Mouse (Mus musculus) adrenal gland, postnatal 36 days (tissue): Measurements from ENCODE around the gene Cdiptos. TPM values are rescaled to one million over a fixed set of nuclear protein-coding genes. Genes with fewer than 3 reads are reported as not detected.

ENCODE experiments used
- DNase-seq, 2 experiments: peaks; one replicate each; pipeline ENCODE4 v3.0.0; 2021; ENCODE audit warnings: mixed read lengths in 1 of 2
- total RNA-seq, 2 experiments: library from RNA; stranded (reverse); gene quantifications; 2 replicates each; pipeline ENCODE4 v1.2.3; 2021

The Cdiptos gene
- total RNA-seq, 2 experiments from 2014 or later: 0.60 to 0.69 TPM

DNA sequence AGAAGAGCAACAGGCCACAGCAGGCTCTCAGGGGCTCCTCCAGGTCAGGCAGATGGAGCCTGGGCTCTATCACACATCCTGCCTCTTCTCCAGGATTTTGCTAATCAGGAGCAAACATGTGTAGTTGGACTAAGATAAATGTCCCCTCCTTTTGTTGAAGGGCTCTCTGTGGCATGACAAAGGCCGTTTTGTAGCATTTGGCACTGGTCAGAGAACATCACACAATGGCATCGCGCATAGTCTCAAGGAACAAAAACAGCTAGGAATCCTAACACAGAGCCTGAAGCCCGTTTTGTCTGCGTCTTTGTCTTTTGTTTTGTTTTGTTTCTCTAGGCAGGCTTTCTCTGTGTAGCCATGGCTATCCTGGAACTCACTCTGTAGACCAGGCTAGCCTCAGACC lies 51.9 kb downstream of the Cdiptos start:
- no peak for DNase-seq

DNA sequence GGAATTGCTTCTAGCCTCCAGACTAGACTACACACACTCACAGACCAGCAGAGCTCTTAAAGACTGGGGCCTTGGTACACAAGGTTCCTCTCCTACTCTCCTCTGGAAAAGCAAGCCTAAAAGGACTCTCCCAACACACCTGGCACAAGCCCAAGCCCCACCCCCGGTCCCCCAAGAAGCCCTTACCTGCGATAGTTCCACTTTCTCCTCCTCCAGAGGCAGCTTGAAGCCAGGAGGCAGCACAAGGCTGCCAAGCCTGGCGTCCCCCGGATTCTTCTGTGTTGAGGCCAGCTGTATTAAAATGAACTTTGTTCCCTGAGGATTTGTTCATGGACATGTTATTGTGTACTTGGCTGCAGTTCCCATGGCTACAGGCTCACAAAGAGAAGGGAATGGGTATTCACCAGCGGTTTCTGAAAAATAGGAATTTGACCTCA lies 53.3 kb downstream of the Cdiptos start, which contains the start of gene Tmem219:
TSS of gene Tmem219 (minus strand) at position 294 of the 437 bp plus-strand sequence.
- peak in 1 of 2 experiments; percentile 53 for DNase-seq

Other genes starting within 250 kb of the Cdiptos start
- 100 to 1,000 TPM; 129 to 150 TPM for gene Mapk3, start 216.5 kb downstream of the Cdiptos start, total RNA-seq
- gene Gdpd3, start 209.8 kb downstream of the Cdiptos start, total RNA-seq: 1 to 10 TPM; 1.3 to 4.7 TPM
- gene Ypel3, start 199.1 kb downstream of the Cdiptos start, total RNA-seq: 100 to 1,000 TPM in 1 of 2 experiments, 10 to 100 TPM in 1; 88.9 to 157 TPM
- under 1 TPM; 0.46 to 0.70 TPM for gene Tbx6, start 194.6 kb downstream of the Cdiptos start, total RNA-seq
- gene Ppp4c, start 183.6 kb downstream of the Cdiptos start, total RNA-seq: 10 to 100 TPM; 81.0 to 86.5 TPM
- 10 to 100 TPM; 15.3 to 21.2 TPM for gene Fam57b, start 178.4 kb downstream of the Cdiptos start, total RNA-seq
- gene 4930451I11Rik, start 144.5 kb downstream of the Cdiptos start, total RNA-seq: not detected
- under 1 TPM; 0.43 to 0.50 TPM for gene Doc2a, start 128.7 kb downstream of the Cdiptos start, total RNA-seq
- 10 to 100 TPM; 14.5 to 16.0 TPM for gene Hirip3, start 114.1 kb downstream of the Cdiptos start, total RNA-seq
- 10 to 100 TPM; 39.7 to 45.0 TPM for gene Ino80e, start 113.7 kb downstream of the Cdiptos start, total RNA-seq
- gene Taok2, start 91.4 kb downstream of the Cdiptos start, total RNA-seq: 10 to 100 TPM; 54.9 to 81.3 TPM
- gene Tmem219, start 53.2 kb downstream of the Cdiptos start, total RNA-seq: 10 to 100 TPM; 27.3 to 32.4 TPM
- 10 to 100 TPM; 23.7 to 31.9 TPM for gene Kctd13, start 47.2 kb downstream of the Cdiptos start, total RNA-seq
- gene Asphd1, start 26.5 kb downstream of the Cdiptos start, total RNA-seq: 1 to 10 TPM; 1.6 to 2.4 TPM
- gene Sez6l2, start 25.5 kb downstream of the Cdiptos start, total RNA-seq: 100 to 1,000 TPM in 1 of 2 experiments, 10 to 100 TPM in 1; 47.1 to 108 TPM
- 10 to 100 TPM; 85.1 to 93.1 TPM for gene Cdipt, start 184 bp downstream of the Cdiptos start, total RNA-seq
- gene Mvp, start 38.5 kb upstream of the Cdiptos start, total RNA-seq: 100 to 1,000 TPM; 102 to 129 TPM
- gene Pagr1b, start 40.4 kb upstream of the Cdiptos start, total RNA-seq: 1 to 10 TPM in 1 of 2 experiments, not detected in 1; 3.0 TPM
- 10 to 100 TPM in 1 of 2 experiments, 1 to 10 TPM in 1; 4.4 to 15.1 TPM for gene Pagr1a, start 41.3 kb upstream of the Cdiptos start, total RNA-seq
- 10 to 100 TPM; 28.9 to 29.6 TPM for gene Gm42742, start 45.0 kb upstream of the Cdiptos start, total RNA-seq
- 1 to 10 TPM; 1.9 to 2.9 TPM for gene Prrt2, start 45.1 kb upstream of the Cdiptos start, total RNA-seq
- gene Maz, start 50.9 kb upstream of the Cdiptos start, total RNA-seq: 100 to 1,000 TPM; 120 to 126 TPM
- gene Kif22, start 66.4 kb upstream of the Cdiptos start, total RNA-seq: 1 to 10 TPM; 5.7 to 6.8 TPM
- gene Zg16, start 111.2 kb upstream of the Cdiptos start, total RNA-seq: not detected
- 1 to 10 TPM in 1 of 2 experiments, under 1 TPM in 1; 0.89 to 1.1 TPM for gene AI467606, start 115.3 kb upstream of the Cdiptos start, total RNA-seq
- gene Qprt, start 146.1 kb upstream of the Cdiptos start, total RNA-seq: under 1 TPM; 0.26 to 0.40 TPM
- gene Spn, start 161.7 kb upstream of the Cdiptos start, total RNA-seq: 1 to 10 TPM in 1 of 2 experiments, under 1 TPM in 1; 0.70 to 1.3 TPM
- gene Cd2bp2, start 220.0 kb upstream of the Cdiptos start, total RNA-seq: 10 to 100 TPM; 59.3 to 61.0 TPM
- gene Tbc1d10b, start 232.4 kb upstream of the Cdiptos start, total RNA-seq: 10 to 100 TPM; 40.7 to 48.4 TPM
- 1 to 10 TPM; 1.9 to 2.7 TPM for gene Mylpf, start 232.8 kb upstream of the Cdiptos start, total RNA-seq